22 mouse cellular contexts compared by ENCODE assay signal in the genomic region with DNA sequence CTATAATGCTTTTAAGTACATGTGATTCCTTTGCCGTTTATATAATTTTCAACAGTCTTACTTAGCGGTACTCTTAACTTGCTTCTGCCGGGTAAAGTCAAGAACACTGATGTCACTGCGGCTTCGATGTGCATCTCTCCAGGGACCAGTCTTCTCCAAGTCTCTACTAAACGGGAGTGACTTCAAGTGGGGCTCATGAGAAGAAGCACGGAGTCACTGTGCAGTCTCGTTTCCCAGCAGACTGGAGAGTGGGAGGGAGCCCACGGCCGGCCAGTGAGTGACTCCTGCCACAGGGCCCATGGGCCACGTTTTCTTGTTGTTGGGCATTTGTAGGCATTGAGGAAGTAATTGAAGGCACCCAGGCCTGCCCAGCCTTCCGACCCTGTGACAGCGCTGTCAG. TPM values are rescaled to one million over a fixed set of nuclear protein-coding genes. Genes with fewer than 3 reads are reported as not detected.
A peak's percentile ranks its signal among the peaks of the same experiment; 100 is the strongest.
DNase-seq lines count a peak whose midpoint lies in the region; ATAC-seq and TF ChIP-seq lines count a peak whose summit lies in the region.
"Had no signal": no experiment of that assay in that cellular context is flagged by ENCODE, and none has a peak within 500 bp of the region (broad histone marks: within the 10 kb centered on the region; RNA-seq: fewer than 3 reads in every experiment).

No protein-coding gene starts in this region.

- no peaks in the 10 kb centered on the region for H3K36me3 ChIP-seq in ES-Bruce4 (ENCODE audit: control insufficient read depth, insufficient read depth, low read length, poor library complexity, severe bottlenecking)
- H3K36me3 ChIP-seq in forebrain, embryonic 12.5 days (replicated peaks), result 0 out of 2 replicates have a peak, but pooled peaks cover 16% of the 10 kb centered on the region
- H3K36me3 ChIP-seq: embryonic facial prominence, embryonic 12.5 days; G1E had no signal

- WGBS in forebrain, embryonic 12.5 days, result 91% methylated on average over 13 of the region's 13 CpGs

- ATAC-seq in forebrain, embryonic 12.5 days (ENCODE audit: low FRiP score), result no peak
- ATAC-seq: activated CD4-positive, CD25-positive, alpha-beta regulatory T cell, adult 4 months; forebrain, embryonic 14.5 days; forebrain, embryonic 16.5 days; Patski had no signal

- TF ChIP-seq CTCF in layer of hippocampus, adult 2 months (conservative IDR thresholded peaks at IDR 0.05), result no peak
- no peak for TF ChIP-seq CTCF in ES-Bruce4 (IDR thresholded peaks at IDR 0.05; ENCODE audit: low read depth, low read length)

- no peak overlapping the region for H3K4me2 ChIP-seq in forebrain, embryonic 12.5 days
- H3K4me2 ChIP-seq: embryonic facial prominence, embryonic 12.5 days had no signal

- H3K9me3 ChIP-seq in ES-Bruce4 (replicated peaks; ENCODE audit: control insufficient read depth, insufficient read depth, low read length, poor library complexity, severe bottlenecking), result no peaks in the 10 kb centered on the region
- H3K9me3 ChIP-seq in forebrain, embryonic 12.5 days, result no peaks in the 10 kb centered on the region
- H3K9me3 ChIP-seq: embryonic facial prominence, embryonic 10.5 days; embryonic facial prominence, embryonic 12.5 days had no signal

- peaks cover 3% of the 10 kb centered on the region for H3K4me1 ChIP-seq in ES-Bruce4 (ENCODE audit: control insufficient read depth, insufficient read depth, low read length)
- no peaks in the 10 kb centered on the region for H3K4me1 ChIP-seq in brown adipose tissue, adult 24 weeks (ENCODE audit: control insufficient read depth, insufficient read depth, insufficient read length, low read length)
- H3K4me1 ChIP-seq in forebrain, embryonic 12.5 days, result peaks cover 4% of the 10 kb centered on the region

- TF ChIP-seq POLR2A in ES-Bruce4 (IDR thresholded peaks at IDR 0.05; ENCODE audit: insufficient read depth, low read length), result no peak

- no peak for TF ChIP-seq EP300 in ES-Bruce4 (IDR thresholded peaks at IDR 0.05; ENCODE audit: insufficient read depth, low read depth, low read length)

- no peaks in the 10 kb centered on the region for H3K27me3 ChIP-seq in ES-Bruce4 (ENCODE audit: control insufficient read depth, insufficient read depth, low read length, poor library complexity, severe bottlenecking)
- no peaks in the 10 kb centered on the region for H3K27me3 ChIP-seq in forebrain, embryonic 12.5 days
- H3K27me3 ChIP-seq: Patski had no signal

- peak; percentile 96 for DNase-seq in heart, adult 11 months
- no peak for DNase-seq in heart, postnatal 4 days
- DNase-seq in layer of hippocampus, adult 2 months (ENCODE audit: low spot score in 2 of 2), result no peak
- no peak for DNase-seq in layer of hippocampus, adult 9-10 months (ENCODE audit: low spot score)
- DNase-seq: adrenal gland, adult 8-10 months; adrenal gland, postnatal 14 days; adrenal gland, postnatal 36 days; cerebellum, adult 11 months; cerebellum, adult 2 months; cerebellum, adult 9-10 months; cerebellum, postnatal 10 days; cerebellum, postnatal 25 days had no signal

- H3K27ac ChIP-seq in layer of hippocampus, adult 2 months, result peak overlapping the region; percentile 52
- no peak overlapping the region for H3K27ac ChIP-seq in ES-Bruce4 (ENCODE audit: insufficient read depth, low read length)
- H3K27ac ChIP-seq in brown adipose tissue, adult 24 weeks (replicated peaks; ENCODE audit: low read depth, low read length), result 0 out of 2 replicates have a peak overlapping the region, but pooled peaks have one; percentile 12
- H3K27ac ChIP-seq in forebrain, embryonic 12.5 days, result no peak overlapping the region
- H3K27ac ChIP-seq: embryonic facial prominence, embryonic 10.5 days; embryonic facial prominence, embryonic 12.5 days had no signal

- no peak overlapping the region for H3K4me3 ChIP-seq in layer of hippocampus, adult 2 months
- H3K4me3 ChIP-seq in ES-Bruce4 (ENCODE audit: low read depth, low read length), result peak overlapping the region; percentile 48
- H3K4me3 ChIP-seq in brown adipose tissue, adult 24 weeks (ENCODE audit: insufficient read depth, low read depth, low read length), result no peak overlapping the region
- H3K4me3 ChIP-seq in forebrain, embryonic 12.5 days (replicated peaks), result no peak overlapping the region
- H3K4me3 ChIP-seq: embryonic facial prominence, embryonic 10.5 days; embryonic facial prominence, embryonic 12.5 days had no signal

- H3K9ac ChIP-seq in ES-Bruce4 (ENCODE audit: low read depth, poor library complexity, severe bottlenecking), result no peak overlapping the region
- H3K9ac ChIP-seq in forebrain, embryonic 12.5 days, result no peak overlapping the region
- H3K9ac ChIP-seq: embryonic facial prominence, embryonic 12.5 days had no signal

RNA-seq across cellular contexts. Expression of gene Slc4a8, which starts 6.3 kb away (rescaled TPM):
- 1 to 10 TPM; 2.4 to 2.5 TPM for total RNA-seq in heart, postnatal 4 days (2021)
- 10 to 100 TPM; 77.4 to 94.2 TPM for total RNA-seq in layer of hippocampus, adult 2 months (2021)
- 15.6 and 18.7 TPM in 2 replicates for polyA plus RNA-seq in ES-Bruce4 (2011; ENCODE audit: insufficient read depth, insufficient read length, low read depth, missing spikeins)
- 0.91 and 3.2 TPM in 2 replicates for polyA plus RNA-seq in brown adipose tissue, adult 24 weeks (2012; ENCODE audit: insufficient read depth, insufficient read length, missing spikeins)
- 18.6 and 19.5 TPM in 2 replicates for polyA plus RNA-seq in forebrain, embryonic 12.5 days (2016; fragmentation: Nextera tagmentation; extraction: Ambion mirVana)
- polyA plus RNA-seq: G1E had no signal

RNA-seq across cellular contexts. Expression of gene Galnt6, which starts 38.7 kb away (rescaled TPM):
- total RNA-seq in heart, postnatal 4 days (2021), result 1 to 10 TPM; 1.3 to 1.6 TPM
- total RNA-seq in layer of hippocampus, adult 2 months (2021), result 1 to 10 TPM; 5.6 to 7.0 TPM
- polyA plus RNA-seq in ES-Bruce4 (2011; ENCODE audit: insufficient read depth, insufficient read length, low read depth, missing spikeins), result 25.1 and 28.1 TPM in 2 replicates
- polyA plus RNA-seq in brown adipose tissue, adult 24 weeks (2012; ENCODE audit: insufficient read depth, insufficient read length, missing spikeins), result not detected in 2 replicates
- 0.05 TPM in 1 of 2 replicates, not detected in the other for polyA plus RNA-seq in forebrain, embryonic 12.5 days (2016; fragmentation: Nextera tagmentation; extraction: Ambion mirVana)

Comparison
In these comparisons a context has a peak if more than half of its experiments do, and no peak if none do; other contexts are left out.
1. H3K27ac ChIP-seq: peak in layer of hippocampus, adult 2 months (single experiment) and brown adipose tissue, adult 24 weeks (single experiment); none in ES-Bruce4 (single experiment) and forebrain, embryonic 12.5 days (single experiment).
2. RNA of gene Galnt6, which starts 38.7 kb away (polyA plus RNA-seq): 25.1 to 28.1 TPM in ES-Bruce4; not detected in brown adipose tissue, adult 24 weeks and 0.05 TPM in forebrain, embryonic 12.5 days; every median in the first group is over 10 times any median in the second.